Comparison of ENCODE assay signal across 12 mouse cellular contexts in the genomic region with DNA sequence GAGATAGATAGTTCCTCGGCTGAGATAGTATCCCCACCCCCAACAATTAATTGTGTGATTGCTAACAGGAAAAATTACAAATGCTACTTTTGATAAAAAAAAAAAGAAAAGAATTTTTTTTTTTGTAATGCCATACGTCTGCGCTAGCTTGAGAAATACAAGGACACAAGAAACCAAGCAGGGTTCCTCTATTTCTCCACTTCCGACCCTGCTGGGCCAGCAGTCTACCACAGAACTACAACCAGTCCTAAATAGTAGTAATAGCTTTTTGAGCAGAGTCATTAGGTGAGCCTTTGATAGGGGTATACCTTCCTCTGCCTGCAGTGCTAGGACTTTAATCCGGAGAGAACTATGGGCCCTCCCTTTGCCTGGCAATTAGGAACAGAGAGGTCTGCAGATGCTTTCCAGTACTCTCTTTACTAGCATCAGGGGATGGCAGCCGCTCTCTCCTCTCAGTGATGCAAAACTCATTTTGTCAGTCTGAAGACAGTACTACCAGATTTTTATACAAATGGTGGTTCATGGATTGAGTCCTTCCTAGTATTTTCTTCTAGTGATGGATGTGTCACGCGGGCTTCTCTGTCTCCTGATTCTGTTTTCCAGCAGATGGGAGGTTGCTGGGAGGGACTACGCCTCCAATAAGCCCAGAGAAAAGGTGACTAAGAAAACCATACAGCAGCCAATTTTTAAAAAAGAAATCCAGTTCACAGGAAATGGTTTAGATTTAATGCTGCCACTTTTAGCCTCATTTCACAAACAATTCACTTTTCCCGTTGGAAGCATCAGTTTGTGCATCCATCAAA. TPM values are rescaled to one million over a fixed set of nuclear protein-coding genes. Genes with fewer than 3 reads are reported as not detected.
DNase-seq lines count a peak whose midpoint lies in the region; ATAC-seq lines count a peak whose summit lies in the region.
"Had no signal": no experiment of that assay in that cellular context is flagged by ENCODE, and none has a peak within 500 bp of the region (broad histone marks: within the 10 kb centered on the region; RNA-seq: fewer than 3 reads in every experiment).

No protein-coding gene starts in this region.

- H3K4me2 ChIP-seq in forebrain, embryonic 12.5 days: no peak overlapping the region
- H3K4me2 ChIP-seq in liver, embryonic 11.5 days: peak overlapping the region; percentile 99

- 73% methylated on average over 10 of the region's 10 CpGs for WGBS in forebrain, embryonic 10.5 days
- 72% methylated on average over 10 of the region's 10 CpGs for WGBS in forebrain, embryonic 12.5 days
- WGBS in liver, embryonic 11.5 days: 68% methylated on average over 10 of the region's 10 CpGs

- ATAC-seq in forebrain, embryonic 12.5 days (ENCODE audit: low FRiP score): no peak
- no peak for ATAC-seq in liver, embryonic 11.5 days (replicated peaks; ENCODE audit: low FRiP score)
- ATAC-seq in megakaryocyte, adult 5-6 weeks (ENCODE audit: poor library complexity, severe bottlenecking): peak; percentile 27
- ATAC-seq: intestine, postnatal 0 days had no signal

- no peaks in the 10 kb centered on the region for H3K9me3 ChIP-seq in forebrain, embryonic 10.5 days
- no peaks in the 10 kb centered on the region for H3K9me3 ChIP-seq in forebrain, embryonic 12.5 days
- no peaks in the 10 kb centered on the region for H3K9me3 ChIP-seq in liver, embryonic 11.5 days (ENCODE audit: control insufficient read depth, low read length)
- H3K9me3 ChIP-seq: embryonic facial prominence, embryonic 15.5 days had no signal

- peak overlapping the region; percentile 61; the same call in 1 of the 2 replicates for H3K4me3 ChIP-seq in forebrain, embryonic 10.5 days
- no peak overlapping the region for H3K4me3 ChIP-seq in forebrain, embryonic 12.5 days (replicated peaks)
- H3K4me3 ChIP-seq in liver, embryonic 11.5 days (ENCODE audit: low read depth, low read length): no peak overlapping the region; the same call in 1 of the 2 replicates

- H3K27ac ChIP-seq in forebrain, embryonic 10.5 days: no peak overlapping the region
- H3K27ac ChIP-seq in forebrain, embryonic 12.5 days: no peak overlapping the region
- no peak overlapping the region for H3K27ac ChIP-seq in liver, embryonic 11.5 days (ENCODE audit: low read depth, low read length)
- H3K27ac ChIP-seq: embryonic facial prominence, embryonic 15.5 days; gastrocnemius, adult 2 months had no signal

- no peak overlapping the region for H3K9ac ChIP-seq in forebrain, embryonic 12.5 days
- no peak overlapping the region for H3K9ac ChIP-seq in liver, embryonic 11.5 days (ENCODE audit: low read depth, low read length)
- H3K9ac ChIP-seq: embryonic facial prominence, embryonic 15.5 days had no signal

- H3K36me3 ChIP-seq in forebrain, embryonic 10.5 days (replicated peaks): peaks cover 5% of the 10 kb centered on the region
- 0 out of 2 replicates have a peak, but pooled peaks cover 4% of the 10 kb centered on the region for H3K36me3 ChIP-seq in forebrain, embryonic 12.5 days (replicated peaks)
- no peaks in the 10 kb centered on the region for H3K36me3 ChIP-seq in liver, embryonic 11.5 days (ENCODE audit: control insufficient read depth, insufficient read depth, low read length)
- H3K36me3 ChIP-seq: embryonic facial prominence, embryonic 15.5 days had no signal

- peaks cover 57% of the 10 kb centered on the region for H3K27me3 ChIP-seq in forebrain, embryonic 10.5 days (ENCODE audit: poor library complexity, severe bottlenecking)
- H3K27me3 ChIP-seq in forebrain, embryonic 12.5 days: peaks cover 51% of the 10 kb centered on the region
- peaks cover 28% of the 10 kb centered on the region for H3K27me3 ChIP-seq in liver, embryonic 11.5 days (replicated peaks; ENCODE audit: control insufficient read depth, insufficient read depth, low read length)

- no peak for DNase-seq in forebrain, embryonic 10.5 days (ENCODE audit: extremely low spot score, low spot score)
- DNase-seq in liver, embryonic 11.5 days (ENCODE audit: low spot score): no peak
- no peak for DNase-seq in liver
- peak; percentile 15 to 24 for DNase-seq in layer of hippocampus, adult 8-10 months (ENCODE audit: low spot score in 2 of 2)
- DNase-seq in adrenal gland, adult 8-10 months: no peak
- DNase-seq in ovary, postnatal 36 days (ENCODE audit: low spot score): no peak
- DNase-seq: gastrocnemius, adult 2 months; lung, postnatal 14 days had no signal

- H3K4me1 ChIP-seq in forebrain, embryonic 10.5 days: peaks cover 18% of the 10 kb centered on the region
- peaks cover 16% of the 10 kb centered on the region for H3K4me1 ChIP-seq in forebrain, embryonic 12.5 days
- H3K4me1 ChIP-seq in liver, embryonic 11.5 days (replicated peaks; ENCODE audit: control insufficient read depth, insufficient read depth, low read length): peaks cover 14% of the 10 kb centered on the region

RNA-seq across cellular contexts. Expression of a gene that starts 0.7 kb away (rescaled TPM):
- polyA plus RNA-seq in forebrain, embryonic 10.5 days (2016; fragmentation: Nextera tagmentation; extraction: Ambion mirVana): 0.48 and 0.66 TPM in 2 replicates
- 0.47 and 0.49 TPM in 2 replicates for polyA plus RNA-seq in forebrain, embryonic 12.5 days (2016; fragmentation: Nextera tagmentation; extraction: Ambion mirVana)
- polyA plus RNA-seq in liver, embryonic 11.5 days (2014; fragmentation: Nextera tagmentation; extraction: Ambion mirVana): 2.9 and 3.6 TPM in 2 replicates
- 1 to 10 TPM; 2.2 to 2.9 (median 2.6) TPM for total RNA-seq in layer of hippocampus, adult 8-10 months (2022)
- total RNA-seq in megakaryocyte, adult 5-6 weeks (2015): 0.23 and 0.42 TPM in 2 replicates
- 0.33 TPM in 1 of 2 replicates, not detected in the other for total RNA-seq in megakaryocyte, adult 5-6 weeks (2017)
- total RNA-seq in adrenal gland, adult 8-10 months (2022): under 1 TPM in 1 of 4 experiments, not detected in 3; 0.13 TPM
- total RNA-seq: gastrocnemius, adult 2 months had no signal
- polyA plus RNA-seq: embryonic facial prominence, embryonic 15.5 days had no signal

RNA-seq across cellular contexts. Expression of a gene that starts 38.9 kb away (rescaled TPM):
- 26.4 and 28.8 TPM in 2 replicates for polyA plus RNA-seq in forebrain, embryonic 10.5 days (2016; fragmentation: Nextera tagmentation; extraction: Ambion mirVana)
- polyA plus RNA-seq in forebrain, embryonic 12.5 days (2016; fragmentation: Nextera tagmentation; extraction: Ambion mirVana): 18.2 and 22.3 TPM in 2 replicates
- 183 and 193 TPM in 2 replicates for polyA plus RNA-seq in liver, embryonic 11.5 days (2014; fragmentation: Nextera tagmentation; extraction: Ambion mirVana)
- total RNA-seq in layer of hippocampus, adult 8-10 months (2022): 10 to 100 TPM; 16.3 to 21.6 (median 17.2) TPM
- total RNA-seq in megakaryocyte, adult 5-6 weeks (2015): 20.5 and 21.5 TPM in 2 replicates
- total RNA-seq in megakaryocyte, adult 5-6 weeks (2017): 15.3 and 16.1 TPM in 2 replicates
- total RNA-seq in adrenal gland, adult 8-10 months (2022): 10 to 100 TPM; 20.2 to 29.9 (median 20.9) TPM

RNA-seq across cellular contexts. Expression of a gene that starts 41.0 kb away (rescaled TPM):
- 5.2 and 5.3 TPM in 2 replicates for polyA plus RNA-seq in forebrain, embryonic 10.5 days (2016; fragmentation: Nextera tagmentation; extraction: Ambion mirVana)
- 5.5 and 5.8 TPM in 2 replicates for polyA plus RNA-seq in forebrain, embryonic 12.5 days (2016; fragmentation: Nextera tagmentation; extraction: Ambion mirVana)
- 5.0 and 5.1 TPM in 2 replicates for polyA plus RNA-seq in liver, embryonic 11.5 days (2014; fragmentation: Nextera tagmentation; extraction: Ambion mirVana)
- total RNA-seq in layer of hippocampus, adult 8-10 months (2022): 10 to 100 TPM in 3 of 4 experiments, 1 to 10 TPM in 1; 7.7 to 11.5 (median 10.8) TPM
- total RNA-seq in megakaryocyte, adult 5-6 weeks (2015): 11.8 and 14.2 TPM in 2 replicates
- 13.5 and 15.2 TPM in 2 replicates for total RNA-seq in megakaryocyte, adult 5-6 weeks (2017)
- 10 to 100 TPM in 3 of 4 experiments, 1 to 10 TPM in 1; 9.4 to 17.4 (median 12.3) TPM for total RNA-seq in adrenal gland, adult 8-10 months (2022)

RNA-seq across cellular contexts. Expression of a gene that starts 41.1 kb away (rescaled TPM):
- 14.6 and 15.9 TPM in 2 replicates for polyA plus RNA-seq in forebrain, embryonic 10.5 days (2016; fragmentation: Nextera tagmentation; extraction: Ambion mirVana)
- 16.9 and 17.2 TPM in 2 replicates for polyA plus RNA-seq in forebrain, embryonic 12.5 days (2016; fragmentation: Nextera tagmentation; extraction: Ambion mirVana)
- polyA plus RNA-seq in liver, embryonic 11.5 days (2014; fragmentation: Nextera tagmentation; extraction: Ambion mirVana): 12.5 and 15.1 TPM in 2 replicates
- 10 to 100 TPM; 17.4 to 26.8 (median 21.7) TPM for total RNA-seq in layer of hippocampus, adult 8-10 months (2022)
- 10.0 and 14.1 TPM in 2 replicates for total RNA-seq in megakaryocyte, adult 5-6 weeks (2015)
- 16.3 and 23.2 TPM in 2 replicates for total RNA-seq in megakaryocyte, adult 5-6 weeks (2017)
- total RNA-seq in adrenal gland, adult 8-10 months (2022): 10 to 100 TPM; 26.6 to 31.6 (median 30.5) TPM

Comparison
In these comparisons a context has a peak if more than half of its experiments do, and no peak if none do; other contexts are left out.
1. DNase-seq: peak in layer of hippocampus, adult 8-10 months (2 of 2); none in forebrain, embryonic 10.5 days (single experiment), liver, embryonic 11.5 days (single experiment), liver (single experiment), adrenal gland, adult 8-10 months (single experiment) and ovary, postnatal 36 days (single experiment).